Mouse (Mus musculus): ENCODE results near the gene Ttpal. TPM values are rescaled to one million over a fixed set of nuclear protein-coding genes. Genes with fewer than 3 reads are reported as not detected.
A peak's percentile ranks its signal among the peaks of the same experiment; 100 is the strongest.

Ttpal gene
- total RNA-seq, 2 experiments from 2014 or later = 13.6 to 14.2 TPM

DNA sequence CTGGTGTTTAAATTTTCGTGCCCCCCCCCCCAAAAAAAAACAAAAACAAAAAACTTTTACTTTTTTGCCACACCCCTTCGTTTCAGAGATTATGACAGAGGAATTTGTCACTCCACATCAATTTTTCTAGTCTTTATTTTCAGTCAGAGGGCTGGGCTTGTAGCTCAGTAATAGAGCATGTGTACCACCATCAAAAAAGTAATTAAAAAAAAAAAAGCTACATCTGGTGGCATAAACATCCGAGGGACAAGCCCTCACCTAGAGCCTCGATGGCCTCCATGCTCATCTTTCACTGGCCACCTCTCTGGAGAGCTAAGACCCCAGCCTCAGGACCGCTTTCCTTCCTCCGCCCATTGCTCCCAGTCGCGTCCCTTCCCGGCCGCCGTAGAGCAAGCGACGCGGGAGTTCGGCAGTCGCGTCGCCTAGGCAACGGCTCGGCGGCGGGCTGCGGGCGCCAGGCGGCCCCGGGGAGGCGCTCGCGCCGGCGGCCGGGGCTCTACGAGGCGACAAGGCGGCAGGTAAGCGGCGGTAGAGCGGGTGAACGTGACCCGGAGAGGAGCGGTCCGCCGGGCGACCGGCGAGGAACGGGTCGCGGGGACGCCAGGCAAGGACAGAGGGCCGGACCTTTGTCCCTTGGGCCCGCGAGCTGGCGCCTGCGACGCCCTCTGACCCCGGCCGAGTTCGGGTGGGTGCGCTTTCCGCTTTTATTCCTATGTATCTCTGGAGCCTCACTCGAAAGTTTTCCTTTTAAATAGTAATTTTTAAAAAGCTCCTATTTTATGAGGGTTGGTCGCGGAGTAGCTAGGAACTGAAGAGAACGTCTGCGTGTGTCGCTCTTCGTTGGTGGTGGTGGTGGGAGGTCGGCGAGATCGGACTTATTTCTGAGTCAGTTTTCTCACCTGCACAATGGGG lies 56.1 kb downstream of the Ttpal start, which contains the start of gene Pkig:
TSS of gene Pkig (plus strand) at position 412 of the 912 bp plus-strand sequence.
- intact Hi-C loops (cut with DNase I) = loop anchor here (2.0 kb wide), 2 partner anchors 37 to 59 kb away; no protein-coding TSS in a partner anchor

GRCm38 (mm10) chr2:163658941-163659340 lies 56.8 kb downstream of the Ttpal start:
- intact Hi-C loops (cut with DNase I) = loop anchor here (2.0 kb wide), 2 partner anchors 36 to 58 kb away; no protein-coding TSS in a partner anchor
- DNase-seq = peak; percentile 52 to 58

More for the DNA sequence above, 56.1 kb downstream of the Ttpal start, which contains the start of gene Pkig:
- peak; percentile 91 to 92 for DNase-seq

- DNase-seq = no peak
- intact Hi-C loops (cut with DNase I) = loop anchor here (2.0 kb wide), 2 partner anchors 35 to 57 kb away; no protein-coding TSS in a partner anchor
Observed at GRCm38 (mm10) chr2:163659431-163659830, 57.3 kb downstream of the Ttpal start.

- intact Hi-C loops (cut with DNase I) = no loop called here
- DNase-seq = no peak
Observed at GRCm38 (mm10) chr2:163660103-163660701, 58.1 kb downstream of the Ttpal start.

DNA sequence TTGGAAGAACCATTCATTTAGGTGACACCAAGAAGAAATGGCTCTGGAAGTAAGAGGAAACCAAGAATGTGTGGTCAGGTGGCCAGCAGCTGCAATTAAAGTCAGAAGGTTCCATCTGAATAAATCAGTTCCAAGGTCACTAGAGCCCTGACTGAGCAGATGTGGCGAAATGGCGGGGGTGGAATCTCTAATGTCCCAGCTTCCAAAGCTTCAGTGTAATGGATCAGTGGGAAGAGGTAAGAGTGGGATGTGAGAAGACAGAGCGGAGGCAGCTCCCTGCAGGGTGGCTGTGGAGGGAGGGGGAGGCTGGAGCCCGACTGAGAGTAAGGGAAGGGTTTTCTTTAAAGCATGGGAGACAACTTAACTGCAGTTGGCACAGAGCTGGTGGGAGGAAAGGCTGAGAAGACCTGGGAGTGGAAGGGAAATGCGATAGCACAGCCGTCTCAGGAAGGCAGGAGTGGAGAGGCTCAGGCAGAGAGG lies 59.3 kb downstream of the Ttpal start:
- intact Hi-C loops (cut with DNase I) = no loop called here
- DNase-seq = no peak

DNA sequence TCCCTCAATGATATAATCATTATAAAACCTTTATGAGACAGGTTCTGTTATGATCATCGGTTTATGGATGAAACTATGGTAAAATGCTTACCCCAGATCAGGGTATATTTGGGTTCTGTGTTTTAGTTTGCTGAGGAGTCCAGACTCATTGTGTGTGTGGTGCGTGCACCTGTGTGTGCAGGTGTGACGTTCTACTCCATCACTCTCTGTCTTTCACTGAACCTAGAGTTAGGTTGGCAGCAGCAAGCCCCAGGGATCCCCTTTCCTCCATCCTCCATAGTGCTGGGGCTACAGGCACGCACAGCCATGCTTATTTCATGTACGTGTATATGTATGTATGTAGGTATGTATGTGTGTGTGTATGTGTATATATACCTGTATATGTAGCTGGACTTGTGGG lies 60.0 kb downstream of the Ttpal start:
- DNase-seq = no peak
- intact Hi-C loops (cut with DNase I) = no loop called here

DNA sequence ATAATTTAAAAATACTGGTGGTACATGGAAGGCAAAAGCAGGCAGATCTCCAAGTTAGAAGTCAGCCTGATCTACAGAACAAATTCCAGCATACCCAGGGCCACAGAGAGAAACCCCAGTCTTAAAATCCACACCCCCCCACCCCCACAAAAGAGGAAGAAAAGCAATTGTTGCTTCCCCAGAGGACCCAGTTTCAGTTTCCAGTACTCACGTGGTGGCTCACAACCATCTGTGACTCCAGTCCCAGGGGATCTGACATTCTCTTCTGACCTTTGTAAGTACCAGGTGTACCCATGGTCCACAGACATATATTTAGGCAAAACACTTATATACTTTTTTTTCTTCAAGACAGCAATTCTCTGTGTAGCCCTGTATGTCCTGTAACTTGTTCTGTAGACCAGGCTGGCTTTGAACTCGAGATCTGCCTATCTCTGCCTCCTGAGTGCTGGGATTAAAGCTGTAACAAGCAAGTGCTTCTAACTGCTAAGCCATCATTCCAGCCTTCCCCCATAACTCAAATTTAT lies 60.6 kb downstream of the Ttpal start:
- intact Hi-C loops (cut with DNase I) = no loop called here
- DNase-seq = no peak

DNA sequence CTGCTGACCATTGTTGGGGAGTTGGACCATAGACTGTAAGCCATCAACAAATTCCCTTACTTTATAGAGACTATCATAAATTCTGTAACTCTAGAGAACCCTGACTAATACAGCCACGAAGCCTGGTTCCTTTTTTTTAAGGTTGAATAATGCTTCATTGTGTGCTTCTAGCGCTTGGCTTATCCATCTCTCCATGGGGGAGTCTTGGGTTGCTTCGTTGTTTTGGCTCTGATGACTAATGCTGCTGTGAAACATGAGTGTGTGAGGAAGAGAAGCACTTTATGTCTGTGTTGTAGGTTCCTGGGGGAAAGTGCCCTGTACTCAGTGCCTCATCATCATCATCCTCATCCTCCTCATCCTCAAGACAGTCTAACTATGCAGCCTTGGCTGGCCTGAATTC lies 61.8 kb downstream of the Ttpal start:
- intact Hi-C loops (cut with DNase I) = no loop called here
- no peak for DNase-seq

GRCm38 (mm10) chr2:163667045-163667444 lies 64.9 kb downstream of the Ttpal start:
- DNase-seq = no peak
- intact Hi-C loops (cut with DNase I) = no loop called here

Other genes starting within 250 kb of the Ttpal start
- 100 to 1,000 TPM; 378 to 449 TPM for gene Jph2, start 204.3 kb upstream of the Ttpal start, total RNA-seq (2021)
- gene Oser1, start 177.6 kb upstream of the Ttpal start, total RNA-seq (2021) = 10 to 100 TPM; 21.3 to 24.4 TPM
- not detected for gene Gdap1l1, start 163.8 kb upstream of the Ttpal start, total RNA-seq (2021)
- 100 to 1,000 TPM in 1 of 2 experiments, 10 to 100 TPM in 1; 79.2 to 103 TPM for gene Fitm2, start 129.7 kb upstream of the Ttpal start, total RNA-seq (2021)
- gene R3hdml, start 110.0 kb upstream of the Ttpal start, total RNA-seq (2021) = not detected
- not detected for gene Hnf4a, start 95.5 kb upstream of the Ttpal start, total RNA-seq (2021)
- 100 to 1,000 TPM; 327 to 358 TPM for gene Serinc3, start 42.8 kb downstream of the Ttpal start, total RNA-seq (2021)
- gene Pkig, start 56.1 kb downstream of the Ttpal start, total RNA-seq (2021) = 100 to 1,000 TPM; 177 to 195 TPM
- 1 to 10 TPM; 1.6 to 1.7 TPM for gene Ada, start 147.9 kb downstream of the Ttpal start, total RNA-seq (2021)
- 1 to 10 TPM in 1 of 2 experiments, under 1 TPM in 1; 0.97 to 1.1 TPM for gene Ccn5, start 218.5 kb downstream of the Ttpal start, total RNA-seq (2021)

All from heart, postnatal 10 days (tissue).